Mouse (Mus musculus): ENCODE measurements around the gene Aldh2. TPM values are rescaled to one million over a fixed set of nuclear protein-coding genes. Genes with fewer than 3 reads are reported as not detected.

Gene Aldh2
- total and polyA plus RNA-seq, 2 experiments from 2014 or later: 77.2 to 115 TPM

DNA sequence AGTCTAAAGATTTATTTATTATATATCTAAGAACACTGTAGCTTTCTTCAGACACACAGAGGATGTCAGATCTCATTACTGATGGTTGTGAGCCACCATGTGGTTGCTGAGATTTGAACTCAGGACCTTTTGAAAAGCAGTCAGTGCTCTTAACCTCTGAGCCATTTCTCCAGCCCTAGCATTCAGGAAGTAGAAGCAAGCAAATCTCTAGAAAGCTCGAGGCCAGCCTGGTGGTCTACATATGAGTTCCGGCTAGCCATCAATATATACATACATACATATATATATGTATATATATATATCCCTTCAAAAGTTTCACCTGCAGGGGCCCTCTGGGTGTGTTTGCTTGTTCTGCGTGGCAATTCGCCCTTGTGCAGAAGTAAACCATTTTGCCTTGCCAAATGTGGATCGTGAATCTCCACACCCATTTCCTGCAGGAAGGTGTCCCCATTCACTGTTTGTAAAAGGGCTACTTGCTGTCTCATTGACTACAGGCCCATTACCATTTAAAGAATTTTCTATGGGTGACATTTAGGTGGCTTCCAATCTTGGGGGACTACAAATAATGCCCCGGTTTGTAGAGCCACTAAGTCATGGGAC lies 1.2 kb upstream of the Aldh2 start:
- Histone ChIP-seq H3K27ac (ENCODE audit: low read depth, low read length) (peak overlapping the region; percentile 77; the same call in 1 of the 2 replicates), H3K9me3 (ENCODE audit: low read length) (no peaks in the 10 kb centered on the region)
- 89% methylated on average over 6 of the region's 6 CpGs for WGBS

GRCm38 (mm10) chr5:121592816-121593407 lies 712 bp downstream of the Aldh2 start:
- H3K4me1 ChIP-seq (ENCODE audit: insufficient read depth): no peaks in the 10 kb centered on the region
- peak overlapping the region; percentile 77 for H3K27ac ChIP-seq (ENCODE audit: low read depth, low read length)
- ATAC-seq (no peak), DNase-seq (peak; percentile 16)
- H3K36me3 ChIP-seq (ENCODE audit: insufficient read depth): no peaks in the 10 kb centered on the region
- peak overlapping the region; percentile 99 for H3K4me2 ChIP-seq (ENCODE audit: low read depth)
- peak overlapping the region; percentile 63 for H3K9ac ChIP-seq
- no peaks in the 10 kb centered on the region for H3K27me3 ChIP-seq (ENCODE audit: insufficient read depth, low read length)
- H3K9me3 ChIP-seq (ENCODE audit: low read length): no peaks in the 10 kb centered on the region
- peak overlapping the region; percentile 57 for H3K4me3 ChIP-seq (ENCODE audit: low read depth, low read length)
- TF ChIP-seq CTCF (IDR thresholded peaks at IDR 0.05; ENCODE audit: low read depth): no peak
- 5% methylated on average over 33 of the region's 33 CpGs for WGBS

More for the DNA sequence above, 1.2 kb upstream of the Aldh2 start:
- no peaks in the 10 kb centered on the region for H3K27me3 ChIP-seq (ENCODE audit: insufficient read depth, low read length)
- H3K36me3 ChIP-seq (ENCODE audit: insufficient read depth): no peaks in the 10 kb centered on the region
- H3K4me3 ChIP-seq (ENCODE audit: low read depth, low read length): no peak overlapping the region
- ATAC-seq (no peak), DNase-seq (no peak)
- H3K9ac ChIP-seq: no peak overlapping the region
- TF ChIP-seq CTCF (IDR thresholded peaks at IDR 0.05; ENCODE audit: low read depth): no peak
- peak overlapping the region; percentile 99; the same call in 1 of the 2 replicates for H3K4me2 ChIP-seq (ENCODE audit: low read depth)
- no peaks in the 10 kb centered on the region for H3K4me1 ChIP-seq (ENCODE audit: insufficient read depth)

DNA sequence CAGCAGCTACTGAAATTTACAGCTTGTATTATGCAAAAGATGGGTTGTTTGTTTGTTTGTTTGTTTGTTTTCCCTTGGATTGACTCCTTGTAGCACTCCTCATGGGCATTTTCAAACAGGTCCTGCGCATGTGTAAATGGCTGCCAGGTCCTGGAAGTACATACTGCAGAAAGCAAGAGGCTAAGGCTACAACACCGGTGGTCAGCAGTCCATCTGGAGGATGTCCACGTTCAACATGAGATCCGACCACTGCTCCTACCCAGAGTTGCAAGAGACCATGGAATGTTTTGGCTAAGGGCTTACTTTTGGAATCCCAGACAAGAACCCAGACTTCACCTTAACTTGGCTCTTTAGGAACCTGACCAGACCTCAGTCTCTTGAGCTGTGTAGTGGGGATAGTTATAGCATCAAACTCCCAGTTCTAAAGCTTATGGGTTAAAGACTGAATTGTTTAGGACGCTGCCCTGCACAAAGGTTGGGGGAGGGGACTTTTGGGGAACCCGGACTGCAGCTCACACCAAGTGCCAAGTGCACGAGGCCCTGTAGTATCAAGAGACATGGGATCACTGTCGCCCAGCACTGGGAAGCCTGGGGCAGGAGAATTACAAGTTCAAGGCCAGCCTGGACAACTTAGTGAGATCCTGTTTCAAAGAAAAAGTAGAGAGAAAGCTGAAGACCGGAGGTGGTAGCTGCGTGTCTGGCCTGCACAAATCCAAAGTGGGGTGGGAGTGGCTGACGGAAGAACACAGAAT lies 1.4 kb downstream of the Aldh2 start:
- no peak overlapping the region for H3K9ac ChIP-seq
- DNase-seq: no peak
- no peaks in the 10 kb centered on the region for H3K36me3 ChIP-seq (ENCODE audit: insufficient read depth)
- no peaks in the 10 kb centered on the region for H3K27me3 ChIP-seq (ENCODE audit: insufficient read depth, low read length)
- no peaks in the 10 kb centered on the region for H3K4me1 ChIP-seq (ENCODE audit: insufficient read depth)
- peak overlapping the region; percentile 99 for H3K4me2 ChIP-seq (ENCODE audit: low read depth)
- 61% methylated on average over 11 of the region's 11 CpGs for WGBS
- no peaks in the 10 kb centered on the region for H3K9me3 ChIP-seq (ENCODE audit: low read length)
- peak overlapping the region; percentile 57; the same call in 1 of the 2 replicates for H3K4me3 ChIP-seq (ENCODE audit: low read depth, low read length)
- TF ChIP-seq CTCF (IDR thresholded peaks at IDR 0.05; ENCODE audit: low read depth): no peak
- ATAC-seq: no peak
- H3K27ac ChIP-seq (ENCODE audit: low read depth, low read length): no peak overlapping the region

- no peak overlapping the region for H3K27ac ChIP-seq (ENCODE audit: low read depth, low read length)
- DNase-seq (no peak), ATAC-seq (no peak)
- H3K36me3 ChIP-seq (ENCODE audit: insufficient read depth): no peaks in the 10 kb centered on the region
- TF ChIP-seq CTCF (IDR thresholded peaks at IDR 0.05; ENCODE audit: low read depth): no peak
- H3K4me1 ChIP-seq (ENCODE audit: insufficient read depth): no peaks in the 10 kb centered on the region
- H3K9ac ChIP-seq: no peak overlapping the region
- no peak overlapping the region for H3K4me2 ChIP-seq (ENCODE audit: low read depth)
- 62% methylated on average over 11 of the region's 11 CpGs for WGBS
- H3K4me3 ChIP-seq (ENCODE audit: low read depth, low read length): no peak overlapping the region
- no peaks in the 10 kb centered on the region for H3K27me3 ChIP-seq (ENCODE audit: insufficient read depth, low read length)
- no peaks in the 10 kb centered on the region for H3K9me3 ChIP-seq (ENCODE audit: low read length)
Measured at GRCm38 (mm10) chr5:121591417-121592063, 2.1 kb downstream of the Aldh2 start.

GRCm38 (mm10) chr5:121589928-121590327 lies 3.7 kb downstream of the Aldh2 start:
- no peaks in the 10 kb centered on the region for H3K27me3 ChIP-seq (ENCODE audit: insufficient read depth, low read length)
- no peaks in the 10 kb centered on the region for H3K9me3 ChIP-seq (ENCODE audit: low read length)
- WGBS: 88% methylated on average over 6 of the region's 6 CpGs
- H3K36me3 ChIP-seq (ENCODE audit: insufficient read depth): no peaks in the 10 kb centered on the region
- no peak overlapping the region for H3K27ac ChIP-seq (ENCODE audit: low read depth, low read length)
- H3K4me2 ChIP-seq (ENCODE audit: low read depth): no peak overlapping the region
- H3K9ac ChIP-seq: no peak overlapping the region
- no peaks in the 10 kb centered on the region for H3K4me1 ChIP-seq (ENCODE audit: insufficient read depth)
- no peak for DNase-seq
- ATAC-seq: no peak
- TF ChIP-seq CTCF (IDR thresholded peaks at IDR 0.05; ENCODE audit: low read depth): no peak
- no peak overlapping the region for H3K4me3 ChIP-seq (ENCODE audit: low read depth, low read length)

DNA sequence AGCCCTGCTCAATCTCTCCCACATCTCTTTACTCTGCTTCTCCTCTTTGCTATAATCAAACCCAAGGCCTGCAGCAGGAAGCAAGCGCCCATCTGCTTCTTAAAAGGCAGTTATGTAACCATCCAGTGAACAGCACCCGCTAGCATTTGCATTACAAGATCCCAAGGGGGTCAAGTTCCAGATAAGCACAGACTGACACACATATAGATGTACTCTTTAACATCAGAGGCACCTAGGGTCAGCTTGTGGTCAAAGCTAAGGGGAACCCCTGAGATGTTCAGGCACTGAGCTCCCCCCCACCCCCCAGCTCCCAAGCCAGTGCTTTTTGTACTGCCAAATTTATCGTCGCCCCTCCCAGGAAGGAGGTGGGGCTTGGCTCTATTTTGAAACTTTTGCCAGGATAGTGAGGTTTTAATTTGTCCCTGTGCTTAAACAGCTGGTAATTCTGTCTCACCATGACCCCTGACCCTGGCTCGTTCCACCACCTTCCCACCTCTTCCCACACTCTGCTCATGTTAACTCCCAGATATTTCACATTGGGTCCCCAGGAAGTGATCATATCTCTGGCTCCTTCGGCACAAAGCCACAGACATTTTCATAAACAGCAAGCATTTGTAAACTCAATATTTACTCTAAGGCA lies 7.1 kb downstream of the Aldh2 start:
- no peaks in the 10 kb centered on the region for H3K9me3 ChIP-seq (ENCODE audit: low read length)
- H3K4me3 ChIP-seq (ENCODE audit: low read depth, low read length): no peak overlapping the region
- H3K4me2 ChIP-seq (ENCODE audit: low read depth): no peak overlapping the region
- H3K27me3 ChIP-seq (ENCODE audit: insufficient read depth, low read length): no peaks in the 10 kb centered on the region
- no peak for DNase-seq
- TF ChIP-seq CTCF (IDR thresholded peaks at IDR 0.05; ENCODE audit: low read depth): no peak
- no peak overlapping the region for H3K9ac ChIP-seq
- peak overlapping the region; percentile 15; the same call in 1 of the 2 replicates for H3K27ac ChIP-seq (ENCODE audit: low read depth, low read length)
- no peak for ATAC-seq
- 80% methylated on average over 6 of the region's 6 CpGs for WGBS
- no peaks in the 10 kb centered on the region for H3K4me1 ChIP-seq (ENCODE audit: insufficient read depth)
- no peaks in the 10 kb centered on the region for H3K36me3 ChIP-seq (ENCODE audit: insufficient read depth)

Measured in forebrain, postnatal 0 days (tissue).